Mouse (Mus musculus) cerebellum, adult 11 months (tissue): Measurements from ENCODE around the gene Crocc2.

Experiments
- DNase-seq: peaks from one replicate; pipeline ENCODE4 v3.0.0; 2022

Crocc2 gene

DNA sequence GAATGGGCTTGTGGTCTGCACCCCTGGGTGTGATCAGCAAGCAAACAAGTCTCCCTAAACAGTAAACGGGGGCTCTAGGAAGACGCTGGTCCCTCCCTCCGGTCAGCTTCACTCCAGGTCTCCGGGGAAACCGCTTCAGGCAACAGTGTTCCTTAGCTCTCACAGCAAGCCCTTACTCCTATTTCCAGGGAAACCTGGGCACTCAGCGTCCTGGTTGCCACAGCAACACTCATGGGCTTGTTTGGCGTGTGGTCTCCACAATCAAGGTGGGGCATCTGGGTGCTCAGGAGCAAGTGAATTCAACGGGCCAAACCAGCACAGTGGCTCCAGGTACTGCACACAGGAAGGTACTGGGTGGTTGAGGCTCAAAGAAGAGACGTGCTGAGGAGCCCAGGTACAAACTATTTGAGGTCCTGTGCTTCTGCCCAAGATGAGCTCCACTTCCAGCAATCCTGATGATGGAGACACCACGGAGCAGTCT, at the start of gene Crocc2:
TSS of gene Crocc2 (plus strand) at position 431 of the 481 bp plus-strand sequence.
- no peak for DNase-seq

DNA sequence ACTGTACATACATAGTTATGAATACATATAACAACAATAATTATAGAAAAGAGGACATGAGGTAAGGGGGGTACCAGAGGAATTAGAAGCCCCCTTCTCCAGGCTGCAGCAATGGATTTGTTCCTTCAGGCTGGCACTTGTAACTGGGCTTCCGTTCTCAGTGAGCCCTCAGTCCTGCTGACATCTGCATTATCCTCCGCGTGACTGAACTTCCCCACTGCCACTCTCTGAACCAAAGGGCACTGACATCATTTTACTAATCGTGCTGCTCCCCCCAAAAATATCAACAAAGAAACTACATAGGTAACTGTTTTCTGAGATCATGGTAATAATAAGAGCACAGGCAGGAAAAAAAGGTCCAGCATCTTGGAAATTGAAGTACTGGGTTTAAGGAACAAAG, 49.7 kb upstream of the Crocc2 start:
- no peak for DNase-seq

- DNase-seq: no peak
Measured at GRCm38 (mm10) chr1:93123179-93123854, 45.2 kb upstream of the Crocc2 start.

- DNase-seq: no peak
Measured at GRCm38 (mm10) chr1:93124066-93124465, 44.5 kb upstream of the Crocc2 start.

DNA sequence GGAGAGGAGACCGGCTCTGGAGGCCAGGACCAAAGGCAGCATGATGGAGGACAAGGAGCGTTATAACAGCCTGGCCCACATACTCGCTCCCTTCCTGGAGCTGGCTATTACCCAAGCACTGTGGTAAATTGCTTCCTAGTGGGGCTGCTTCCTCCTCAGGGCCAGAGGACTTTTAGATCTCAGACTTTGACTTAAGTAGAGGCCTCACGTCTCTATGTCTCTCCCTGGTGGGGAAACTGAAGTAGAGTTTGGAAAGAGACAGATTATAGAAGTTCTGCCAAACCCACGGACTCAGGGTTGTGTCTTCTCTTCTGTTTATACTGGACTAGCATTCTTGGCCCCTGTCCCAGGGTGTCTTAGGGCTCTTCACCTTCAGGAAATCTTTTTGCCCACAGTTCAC, 43.3 kb upstream of the Crocc2 start:
- no peak for DNase-seq

- DNase-seq: no peak
Measured at GRCm38 (mm10) chr1:93128209-93128608, 40.3 kb upstream of the Crocc2 start.

DNA sequence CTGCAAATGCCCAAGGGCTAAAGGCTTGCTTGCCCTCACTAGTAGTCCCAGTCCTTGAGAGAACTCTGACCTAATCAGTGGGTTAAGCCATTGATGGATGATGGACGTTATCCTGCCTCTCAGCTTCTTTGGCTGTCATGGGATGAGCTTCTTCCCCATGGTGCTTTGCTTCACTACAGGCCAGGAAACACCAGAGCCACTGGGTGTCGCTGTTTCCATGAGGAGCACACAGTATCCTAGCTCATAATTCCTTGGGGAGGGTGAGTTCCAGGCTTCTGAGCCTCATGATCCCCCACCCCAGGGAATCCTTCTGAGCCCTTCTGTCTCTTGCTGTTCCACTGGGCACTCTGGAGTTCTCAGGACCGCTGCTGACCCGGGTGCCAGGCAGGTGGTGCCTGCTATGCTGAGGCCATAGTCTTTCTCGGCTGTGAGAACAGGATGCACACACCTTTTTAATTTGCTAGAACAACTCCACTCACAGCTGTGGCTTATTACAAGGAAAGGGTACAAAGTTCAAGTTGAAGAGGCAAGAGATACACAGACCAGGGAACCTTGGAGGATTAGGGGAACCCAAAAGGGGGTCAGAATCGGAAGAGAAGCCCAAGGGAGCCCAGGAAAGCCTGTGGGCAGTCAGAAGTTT, 39.7 kb upstream of the Crocc2 start:
- DNase-seq: peak; percentile 30

DNA sequence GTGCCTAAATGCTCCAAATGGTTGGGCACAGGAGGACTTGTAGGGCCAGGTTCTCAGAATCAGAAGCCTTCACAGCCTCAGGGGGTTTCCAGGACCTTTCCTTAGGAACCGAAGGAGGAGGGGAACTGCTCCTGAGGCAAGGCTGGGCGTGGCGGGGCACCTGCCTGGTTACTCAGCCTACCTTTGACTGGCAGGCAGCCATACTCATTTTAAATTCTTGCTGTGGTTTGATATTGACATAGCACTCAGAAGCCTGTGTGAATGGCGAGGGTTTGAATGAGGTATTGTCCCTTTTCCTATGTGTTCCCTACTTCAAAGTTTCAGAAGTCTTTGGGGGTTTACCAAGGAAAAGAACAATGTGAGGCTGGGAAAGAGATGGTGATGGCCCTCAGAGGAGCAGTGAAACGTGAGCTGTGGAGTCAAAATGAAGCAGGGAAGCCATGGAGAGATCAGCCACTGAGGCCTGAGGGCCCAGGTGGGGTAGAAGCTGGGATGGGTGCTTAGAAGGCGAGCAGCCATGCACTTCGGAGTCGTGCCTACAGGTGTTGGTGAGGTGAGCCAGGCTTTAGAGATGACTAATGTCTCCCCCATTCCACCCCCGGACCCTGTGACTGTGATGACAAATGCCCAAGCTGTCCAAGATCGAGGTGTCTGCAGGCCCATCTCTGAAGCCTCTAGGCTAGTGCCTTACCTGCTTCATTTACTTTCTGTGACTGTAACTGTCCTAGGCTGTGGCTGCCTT, 38.1 kb upstream of the Crocc2 start:
- DNase-seq: no peak

DNA sequence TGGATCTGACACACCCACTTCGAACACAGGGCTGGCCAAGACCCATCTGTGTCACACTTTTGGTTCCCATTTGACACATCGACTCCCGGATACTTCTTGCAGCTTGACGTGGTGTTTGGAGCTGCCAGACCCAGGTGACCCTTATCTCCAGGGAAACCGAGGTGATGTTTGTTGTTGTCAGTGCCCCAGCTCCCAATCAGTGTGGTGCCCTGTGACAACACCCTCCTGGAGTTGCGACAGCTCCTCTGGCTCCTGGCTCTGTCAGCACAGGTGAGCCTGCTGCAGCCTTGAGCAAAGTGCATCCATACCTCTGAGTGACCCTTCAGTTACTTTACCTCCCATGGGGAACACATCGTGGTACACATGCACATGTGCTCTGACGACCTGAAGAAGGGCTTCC, 35.8 kb upstream of the Crocc2 start:
- DNase-seq: no peak

DNA sequence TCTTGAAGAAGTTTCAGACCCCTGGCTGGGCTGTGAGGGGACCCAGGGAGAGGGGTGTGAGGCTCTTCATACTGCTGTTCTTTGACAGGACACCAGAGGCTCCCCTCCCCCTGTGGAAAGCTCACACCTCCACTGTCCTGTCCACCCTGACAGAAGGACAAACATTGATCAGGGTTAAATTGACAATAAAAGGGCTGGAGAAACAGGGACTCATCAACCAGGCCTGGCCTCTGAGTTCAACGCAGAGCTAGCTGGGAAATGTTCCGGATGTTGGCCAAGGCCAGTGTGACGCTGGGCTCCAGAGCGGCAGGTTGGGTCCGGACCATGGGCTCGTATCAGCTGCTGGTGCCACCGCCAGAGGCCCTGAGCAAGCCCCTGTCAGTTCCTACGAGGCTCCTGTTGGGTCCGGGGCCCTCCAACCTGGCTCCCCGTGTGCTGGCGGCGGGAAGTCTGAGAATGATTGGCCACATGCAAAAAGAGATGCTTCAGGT, 33.4 kb upstream of the Crocc2 start, which contains the start of gene Agxt:
TSS of gene Agxt (plus strand) at position 205 of the 491 bp plus-strand sequence.
- no peak for DNase-seq

DNA sequence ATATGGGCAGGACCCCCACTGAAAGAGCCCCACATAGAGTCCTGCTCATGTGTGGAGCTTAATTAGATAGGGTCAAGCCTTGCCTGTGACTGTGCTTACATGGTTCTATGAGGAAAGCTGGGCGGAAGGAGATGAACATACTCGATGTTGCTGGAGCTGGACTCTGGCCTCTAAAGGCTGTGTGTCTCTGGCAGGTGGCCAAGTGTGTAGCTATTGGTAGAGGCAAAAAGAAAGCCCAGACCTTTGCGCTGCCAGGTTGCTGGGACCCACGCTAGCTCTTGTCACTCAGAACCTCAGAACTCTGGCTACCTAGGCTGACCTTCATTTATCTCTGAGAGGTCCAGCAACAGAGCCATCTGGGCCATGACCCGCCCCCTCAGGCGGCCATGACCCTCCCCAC, 30.0 kb upstream of the Crocc2 start:
- DNase-seq: no peak

DNA sequence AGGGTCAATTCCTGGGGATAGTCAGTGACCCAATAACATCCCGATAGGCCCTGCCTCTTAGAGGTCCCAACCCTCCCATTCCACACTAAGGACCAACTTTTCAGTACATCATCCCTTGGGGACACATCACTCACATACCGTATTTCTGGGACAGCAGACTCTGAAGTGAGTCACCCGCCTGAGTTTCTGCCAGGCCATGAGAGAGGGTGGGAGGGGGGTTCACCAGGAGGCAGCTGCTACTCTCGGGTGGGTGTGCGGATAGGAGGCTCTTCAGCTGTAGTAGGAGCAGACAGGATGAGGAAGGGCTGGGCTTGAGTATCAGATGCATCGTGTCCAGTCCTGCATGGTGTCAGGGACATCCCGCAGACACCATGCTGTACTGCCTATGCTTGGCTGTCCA, 28.8 kb upstream of the Crocc2 start:
- DNase-seq: no peak

GRCm38 (mm10) chr1:93142871-93143270, 25.7 kb upstream of the Crocc2 start:
- no peak for DNase-seq

DNA sequence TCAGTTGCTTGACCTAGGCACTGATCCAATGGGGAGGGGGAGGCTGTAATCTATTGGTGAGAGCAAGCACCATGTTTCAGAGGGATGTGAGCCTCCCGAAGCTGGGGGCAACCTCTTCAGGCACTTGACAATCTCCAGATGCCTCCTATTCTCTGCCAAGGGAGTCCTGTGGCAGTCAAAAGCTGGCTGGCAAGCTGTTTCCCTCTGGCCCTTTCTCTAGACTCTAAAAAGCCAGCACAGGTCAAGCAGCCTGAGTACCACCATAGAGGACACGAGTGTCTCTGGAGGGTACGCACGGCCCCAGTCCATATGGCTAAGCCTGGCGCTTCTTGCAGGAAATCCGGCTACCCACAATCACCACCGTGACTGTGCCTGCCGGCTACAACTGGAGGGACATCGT, 24.3 kb upstream of the Crocc2 start:
- DNase-seq: no peak

DNA sequence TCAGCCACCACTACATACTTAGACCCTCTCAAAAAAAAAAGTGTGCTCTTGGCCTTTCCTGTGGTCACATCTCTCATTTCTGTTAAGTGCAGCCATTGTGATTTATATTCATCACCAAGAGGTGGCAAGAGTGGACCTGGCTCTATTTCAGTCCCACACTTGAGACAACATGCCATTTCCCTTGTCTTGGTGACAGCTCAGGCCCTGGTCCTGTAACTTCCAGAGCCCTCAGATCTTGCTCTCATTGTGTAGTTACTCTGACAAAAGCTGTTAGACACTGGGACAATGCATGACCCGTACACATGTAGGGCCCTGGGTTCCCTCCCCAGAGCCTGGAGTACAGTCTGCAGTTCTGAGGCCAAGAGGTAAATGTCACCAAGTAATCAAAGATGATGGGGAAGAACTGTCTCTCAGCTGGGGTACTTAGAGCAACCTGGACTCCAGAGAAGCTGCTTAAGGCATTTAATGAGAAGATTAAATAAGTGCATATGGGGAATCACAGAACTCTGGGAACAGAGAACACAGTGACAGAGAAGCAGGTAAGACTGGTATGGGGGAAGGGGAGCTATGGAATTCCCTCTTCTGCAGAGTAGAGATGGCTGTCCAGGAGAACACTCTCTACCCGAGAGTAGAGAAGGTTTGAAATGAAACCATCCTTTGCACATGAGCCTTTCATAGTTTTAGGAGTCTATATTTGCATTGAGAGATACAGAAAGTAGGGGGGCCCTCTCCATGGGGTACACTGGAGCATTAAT, 17.4 kb upstream of the Crocc2 start:
- DNase-seq: no peak

GRCm38 (mm10) chr1:93157566-93157965, 11.0 kb upstream of the Crocc2 start:
- no peak for DNase-seq

GRCm38 (mm10) chr1:93158916-93159315, 9.6 kb upstream of the Crocc2 start:
- DNase-seq: no peak

- DNase-seq: peak; percentile 12
Measured at GRCm38 (mm10) chr1:93159566-93160500, 8.7 kb upstream of the Crocc2 start.

GRCm38 (mm10) chr1:93160501-93161133, 7.9 kb upstream of the Crocc2 start, which contains the start of gene 2310007B03Rik:
Gene 2310007B03Rik, minus strand, starts transcription at chr1:93160948.
- no peak for DNase-seq

- no peak for DNase-seq
Measured at GRCm38 (mm10) chr1:93161350-93161749, 7.2 kb upstream of the Crocc2 start.

GRCm38 (mm10) chr1:93161921-93162320, 6.6 kb upstream of the Crocc2 start:
- no peak for DNase-seq
